Mouse (Mus musculus) adrenal gland (tissue): ENCODE measurements around the gene Ggt1.
"Not testable (repeated sequence)": the region's sequence is repeated elsewhere in the genome, so short reads cannot be mapped to it uniquely, and the experiment has no call there.

Source experiments
- intact Hi-C: fragments of 180-260 bp; cut with DNase I; formaldehyde crosslinking; loops from one replicate; pipeline ENCODE4 v1.15.1; 2025

The Ggt1 gene

GRCm38 (mm10) chr10:75548486-75548885 lies 12.9 kb upstream of the Ggt1 start:
- intact Hi-C loops = no loop called here

GRCm38 (mm10) chr10:75549886-75550285 lies 11.5 kb upstream of the Ggt1 start:
- intact Hi-C loops = no loop called here

GRCm38 (mm10) chr10:75551175-75551574 lies 10.2 kb upstream of the Ggt1 start:
- intact Hi-C loops = no loop called here

GRCm38 (mm10) chr10:75552106-75552505 lies 9.3 kb upstream of the Ggt1 start:
- intact Hi-C loops = no loop called here

GRCm38 (mm10) chr10:75552701-75553450 lies 8.5 kb upstream of the Ggt1 start:
- intact Hi-C loops = no loop called here

GRCm38 (mm10) chr10:75554090-75554489 lies 7.3 kb upstream of the Ggt1 start:
- intact Hi-C loops = no loop called here

- intact Hi-C loops = no loop called here
These were observed 5.8 kb upstream of the Ggt1 start for GRCm38 (mm10) chr10:75555557-75555956.

GRCm38 (mm10) chr10:75556026-75556425 lies 5.4 kb upstream of the Ggt1 start:
- intact Hi-C loops = no loop called here

- intact Hi-C loops = no loop called here
These were observed 2.9 kb upstream of the Ggt1 start for GRCm38 (mm10) chr10:75558515-75558914.

GRCm38 (mm10) chr10:75559041-75559675 lies 2.2 kb upstream of the Ggt1 start:
- intact Hi-C loops = no loop called here

- intact Hi-C loops = no loop called here
These were observed 1.5 kb upstream of the Ggt1 start, which contains the start of gene Lrrc75b for GRCm38 (mm10) chr10:75559676-75560548. Gene Lrrc75b, minus strand, starts transcription at chr10:75560330.

- intact Hi-C loops = no loop called here
These were observed 880 bp upstream of the Ggt1 start for GRCm38 (mm10) chr10:75560549-75560899.

- intact Hi-C loops = no loop called here
These were observed 1.2 kb downstream of the Ggt1 start for GRCm38 (mm10) chr10:75562596-75562995.

- intact Hi-C loops = no loop called here
These were observed 3.4 kb downstream of the Ggt1 start for GRCm38 (mm10) chr10:75564687-75565265.

GRCm38 (mm10) chr10:75565436-75565835 lies 4.0 kb downstream of the Ggt1 start:
- intact Hi-C loops = no loop called here

GRCm38 (mm10) chr10:75565906-75566305 lies 4.5 kb downstream of the Ggt1 start:
- intact Hi-C loops = no loop called here

- intact Hi-C loops = no loop called here
These were observed 4.9 kb downstream of the Ggt1 start for GRCm38 (mm10) chr10:75566321-75566720.

- intact Hi-C loops = not testable (repeated sequence)
These were observed 5.4 kb downstream of the Ggt1 start for GRCm38 (mm10) chr10:75566765-75567164.

- intact Hi-C loops = no loop called here
These were observed 6.6 kb downstream of the Ggt1 start for GRCm38 (mm10) chr10:75568029-75568428.

GRCm38 (mm10) chr10:75568441-75568840 lies 7.0 kb downstream of the Ggt1 start:
- intact Hi-C loops = no loop called here

- intact Hi-C loops = no loop called here
These were observed 7.4 kb downstream of the Ggt1 start for GRCm38 (mm10) chr10:75568851-75569250.
